Mouse (Mus musculus) testis, adult 2 months (tissue): ENCODE results near the gene Triap1. TPM values are rescaled to one million over a fixed set of nuclear protein-coding genes. Genes with fewer than 3 reads are reported as not detected.

Experiments
- H3K27ac ChIP-seq: fragments of 200-500 bp; 2 replicates; pipeline ENCODE4 v1.5.1; 2012; ENCODE audit warnings: low read depth, low read length; ENCODE audit not compliant: control insufficient read depth, insufficient read depth
- H3K27me3 ChIP-seq: fragments of 200-500 bp; 2 replicates; pipeline ENCODE4 v1.6.1; 2012; ENCODE audit warnings: mild to moderate bottlenecking, low read length, moderate library complexity; ENCODE audit not compliant: control insufficient read depth, insufficient read depth
- H3K36me3 ChIP-seq: fragments of 200-500 bp; 2 replicates; pipeline ENCODE4 v1.6.1; 2012; ENCODE audit warnings: mild to moderate bottlenecking, low read length; ENCODE audit not compliant: control insufficient read depth, insufficient read depth
- H3K4me1 ChIP-seq: fragments of 200-500 bp; 2 replicates; pipeline ENCODE4 v1.6.1; 2012; ENCODE audit warnings: low read length; ENCODE audit not compliant: control insufficient read depth, insufficient read depth
- H3K4me3 ChIP-seq: fragments of 200-500 bp; 2 replicates; pipeline ENCODE4 v1.5.1; 2012; ENCODE audit warnings: low read depth, mild to moderate bottlenecking, low read length, moderate library complexity, mixed read lengths; ENCODE audit not compliant: control insufficient read depth
- CTCF ChIP-seq: fragments of 200-500 bp; IDR thresholded peaks from 2 replicates; pipeline ENCODE4 v1.5.1; 2012; ENCODE audit warnings: low read depth, mild to moderate bottlenecking, inconsistent platforms, low read length, moderate library complexity; ENCODE audit not compliant: control insufficient read depth, insufficient read depth, insufficient replicate concordance
- POLR2A ChIP-seq: fragments of 200-500 bp; IDR thresholded peaks from 2 replicates; pipeline ENCODE4 v1.6.1; 2012; ENCODE audit warnings: low read depth, mild to moderate bottlenecking, inconsistent platforms, low read length, moderate library complexity; ENCODE audit not compliant: control insufficient read depth
- polyA plus RNA-seq: library from polyadenylated mRNA; depleted of rRNA; stranded (reverse); fragments of >200 nt; gene quantifications from 2 replicates; pipeline ENCODE4 v1.2.3, GENCODE M21; 2012

The Triap1 gene
- polyA plus RNA-seq, 1 experiment, result 8.0 TPM

- H3K36me3 ChIP-seq, result no peaks in the 10 kb centered on the region; the same call in 1 of the 2 replicates
- H3K27ac ChIP-seq, result peak overlapping the region; percentile 76
- H3K27me3 ChIP-seq, result no peaks in the 10 kb centered on the region
- peak overlapping the region; percentile 85 for H3K4me3 ChIP-seq
- TF ChIP-seq CTCF (no peak), POLR2A (no peak)
- no peaks in the 10 kb centered on the region; the same call in none of the 2 replicates for H3K4me1 ChIP-seq
Measured at GRCm38 (mm10) chr5:115312354-115312753, 28.7 kb upstream of the Triap1 start.

GRCm38 (mm10) chr5:115312816-115313667 is 28.0 kb upstream of the Triap1 start:
- TF ChIP-seq POLR2A (no peak; the same call in 1 of the 2 replicates), CTCF (no peak)

GRCm38 (mm10) chr5:115313668-115313943 is 27.4 kb upstream of the Triap1 start:
- TF ChIP-seq CTCF (no peak), POLR2A (no peak)
- H3K4me3 ChIP-seq, result peak overlapping the region; percentile 85
- H3K36me3 ChIP-seq, result no peaks in the 10 kb centered on the region; the same call in 1 of the 2 replicates
- no peaks in the 10 kb centered on the region; the same call in none of the 2 replicates for H3K4me1 ChIP-seq
- H3K27ac ChIP-seq, result peak overlapping the region; percentile 76; the same call in 1 of the 2 replicates
- H3K27me3 ChIP-seq, result no peaks in the 10 kb centered on the region

More at GRCm38 (mm10) chr5:115312816-115313667, 28.0 kb upstream of the Triap1 start:
- peak overlapping the region; percentile 85 for H3K4me3 ChIP-seq
- H3K36me3 ChIP-seq, result no peaks in the 10 kb centered on the region; the same call in 1 of the 2 replicates
- H3K27me3 ChIP-seq, result no peaks in the 10 kb centered on the region
- H3K4me1 ChIP-seq, result no peaks in the 10 kb centered on the region; the same call in none of the 2 replicates
- H3K27ac ChIP-seq, result peak overlapping the region; percentile 76

GRCm38 (mm10) chr5:115316968-115317644 is 23.9 kb upstream of the Triap1 start:
- peaks cover 5% of the 10 kb centered on the region for H3K4me1 ChIP-seq
- no peak for TF ChIP-seq CTCF
- TF ChIP-seq POLR2A, result no peak
- H3K4me3 ChIP-seq, result no peak overlapping the region

GRCm38 (mm10) chr5:115317645-115318328 is 23.2 kb upstream of the Triap1 start:
- Histone ChIP-seq H3K27me3 (no peaks in the 10 kb centered on the region), H3K36me3 (no peaks in the 10 kb centered on the region; the same call in 1 of the 2 replicates), H3K4me1 (peaks cover 5% of the 10 kb centered on the region), H3K27ac (no peak overlapping the region), H3K4me3 (no peak overlapping the region)
- TF ChIP-seq POLR2A (no peak), CTCF (no peak)

More at GRCm38 (mm10) chr5:115316968-115317644, 23.9 kb upstream of the Triap1 start:
- Histone ChIP-seq H3K36me3 (no peaks in the 10 kb centered on the region; the same call in 1 of the 2 replicates), H3K27me3 (no peaks in the 10 kb centered on the region), H3K27ac (peak overlapping the region; percentile 17; the same call in 1 of the 2 replicates)

GRCm38 (mm10) chr5:115319004-115319940 is 21.8 kb upstream of the Triap1 start:
- H3K4me3 ChIP-seq, result peak overlapping the region; percentile 81
- H3K36me3 ChIP-seq, result no peaks in the 10 kb centered on the region
- no peaks in the 10 kb centered on the region for H3K27me3 ChIP-seq
- peaks cover 5% of the 10 kb centered on the region for H3K4me1 ChIP-seq
- peak overlapping the region; percentile 80 for H3K27ac ChIP-seq
- no peak; the same call in 1 of the 2 replicates for TF ChIP-seq CTCF
- TF ChIP-seq POLR2A, result peak; percentile 46
